Mouse (Mus musculus) midbrain, embryonic 14.5 days (tissue): Measurements from ENCODE around the gene Enc1. TPM values are rescaled to one million over a fixed set of nuclear protein-coding genes. Genes with fewer than 3 reads are reported as not detected.

Experiments used
- ATAC-seq: fragments of 200-750 bp; cut with Nextera tagmentation; 2 replicates; pipeline ENCODE4 v1.8.0; 2017; ENCODE audit warnings: moderate number of reproducible peaks, moderate library complexity; ENCODE audit not compliant: low FRiP score, low TSS enrichment
- DNase-seq: peaks from one replicate; pipeline ENCODE4 v3.0.0-alpha.2; 2015
- H3K27ac ChIP-seq: fragments of 300-500 bp; sonication (generic); replicated peaks from 2 replicates; pipeline ENCODE4 v1.5.1; 2014; ENCODE audit warnings: mild to moderate bottlenecking, low read depth, low read length, moderate library complexity
- H3K27me3 ChIP-seq: fragments of 300-500 bp; sonication (generic); 2 replicates; pipeline ENCODE4 v1.6.1; 2014; ENCODE audit warnings: low read length, control low read depth, mixed read lengths; ENCODE audit not compliant: control insufficient read depth, insufficient read depth
- H3K36me3 ChIP-seq: fragments of 300-500 bp; sonication (generic); 2 replicates; pipeline ENCODE4 v1.6.1; 2014; ENCODE audit warnings: low read length, control low read depth; ENCODE audit not compliant: control insufficient read depth, insufficient read depth
- H3K4me1 ChIP-seq: fragments of 300-500 bp; sonication (generic); 2 replicates; pipeline ENCODE4 v1.6.1; 2014; ENCODE audit warnings: mild to moderate bottlenecking, antibody characterized with exemption, low read length, control low read depth; ENCODE audit not compliant: control insufficient read depth, insufficient read depth
- H3K4me2 ChIP-seq: fragments of 300-500 bp; sonication (generic); 2 replicates; pipeline ENCODE4 v1.6.1; 2014; ENCODE audit warnings: mild to moderate bottlenecking, low read length, moderate library complexity
- H3K4me3 ChIP-seq: fragments of 300-500 bp; sonication (generic); replicated peaks from 2 replicates; pipeline ENCODE4 v1.5.1; 2014; ENCODE audit warnings: low read depth, low read length
- H3K9ac ChIP-seq: fragments of 300-500 bp; sonication (generic); replicated peaks from 2 replicates; pipeline ENCODE4 v1.6.1; 2014; ENCODE audit warnings: mild to moderate bottlenecking, low read length, moderate library complexity
- H3K9me3 ChIP-seq: fragments of 300-500 bp; sonication (generic); 2 replicates; pipeline ENCODE4 v1.6.1; 2016; ENCODE audit warnings: low read length, control low read depth, mixed read lengths; ENCODE audit not compliant: control insufficient read depth
- WGBS: fragments of 180-500 bp; shearing (Covaris S2); extraction: QIAGEN DNeasy Blood & Tissue Kit; methylation state at CpG from one replicate; pipeline ENCODE4 v1.1.7; 2014; 5-methylcytosine and 5-hydroxymethylcytosine counted together
- polyA plus RNA-seq: library from polyadenylated mRNA; unstranded; fragments of >200 nt; fragmentation: Nextera tagmentation; extraction: Ambion mirVana; gene quantifications from 2 replicates; pipeline ENCODE4 v1.2.1, GENCODE M21; 2014

Gene Enc1
- polyA plus RNA-seq, 1 experiment from 2014 or later: 94.2 TPM

- Histone ChIP-seq H3K27me3 (no peaks in the 10 kb centered on the region), H3K9me3 (no peaks in the 10 kb centered on the region), H3K27ac (peak overlapping the region; percentile 71; the same call in 1 of the 2 replicates), H3K4me2 (peak overlapping the region; percentile 89), H3K4me3 (no peak overlapping the region), H3K36me3 (peaks cover 45% of the 10 kb centered on the region), H3K9ac (no peak overlapping the region), H3K4me1 (peaks cover 91% of the 10 kb centered on the region)
- 13% methylated on average over 20 of the region's 20 CpGs for WGBS
- ATAC-seq (peak; percentile 51), DNase-seq (peak; percentile 79)
Observed at GRCm38 (mm10) chr13:97250551-97251380, 9.9 kb downstream of the Enc1 start.

GRCm38 (mm10) chr13:97251736-97252135 lies 10.8 kb downstream of the Enc1 start:
- DNase-seq (peak; percentile 45), ATAC-seq (no peak)
- no peak overlapping the region; the same call in 1 of the 2 replicates for H3K4me2 ChIP-seq
- peaks cover 90% of the 10 kb centered on the region for H3K4me1 ChIP-seq
- no peak overlapping the region for H3K4me3 ChIP-seq
- WGBS: 30% methylated on average over 7 of the region's 7 CpGs
- peak overlapping the region; percentile 71 for H3K27ac ChIP-seq
- H3K36me3 ChIP-seq: peaks cover 35% of the 10 kb centered on the region
- no peak overlapping the region for H3K9ac ChIP-seq
- no peaks in the 10 kb centered on the region for H3K27me3 ChIP-seq
- H3K9me3 ChIP-seq: no peaks in the 10 kb centered on the region

GRCm38 (mm10) chr13:97252469-97252868 lies 11.6 kb downstream of the Enc1 start:
- H3K4me2 ChIP-seq: no peak overlapping the region; the same call in 1 of the 2 replicates
- H3K9me3 ChIP-seq: no peaks in the 10 kb centered on the region
- H3K9ac ChIP-seq: no peak overlapping the region
- H3K4me1 ChIP-seq: peaks cover 89% of the 10 kb centered on the region
- peak overlapping the region; percentile 71 for H3K27ac ChIP-seq
- 6% methylated on average over 7 of the region's 7 CpGs for WGBS
- peak; percentile 41 for ATAC-seq
- DNase-seq: peak; percentile 87
- H3K4me3 ChIP-seq: no peak overlapping the region
- peaks cover 28% of the 10 kb centered on the region for H3K36me3 ChIP-seq
- H3K27me3 ChIP-seq: no peaks in the 10 kb centered on the region

- WGBS: 56% methylated on average over 6 of the region's 6 CpGs
- H3K27me3 ChIP-seq: no peaks in the 10 kb centered on the region
Observed at GRCm38 (mm10) chr13:97253418-97253981, 12.6 kb downstream of the Enc1 start.

GRCm38 (mm10) chr13:97253994-97254393 lies 13.1 kb downstream of the Enc1 start:
- Histone ChIP-seq H3K27me3 (no peaks in the 10 kb centered on the region), H3K27ac (no peak overlapping the region)

More at GRCm38 (mm10) chr13:97253418-97253981, 12.6 kb downstream of the Enc1 start:
- no peak overlapping the region for H3K4me2 ChIP-seq
- DNase-seq: no peak
- H3K4me1 ChIP-seq: peaks cover 79% of the 10 kb centered on the region
- H3K9ac ChIP-seq: no peak overlapping the region
- peaks cover 17% of the 10 kb centered on the region for H3K36me3 ChIP-seq
- no peak for ATAC-seq
- no peaks in the 10 kb centered on the region for H3K9me3 ChIP-seq
- H3K4me3 ChIP-seq: no peak overlapping the region
- no peak overlapping the region for H3K27ac ChIP-seq

GRCm38 (mm10) chr13:97254564-97255164 lies 13.8 kb downstream of the Enc1 start:
- Histone ChIP-seq H3K4me1 (peaks cover 72% of the 10 kb centered on the region), H3K9ac (no peak overlapping the region), H3K27ac (no peak overlapping the region), H3K9me3 (no peaks in the 10 kb centered on the region), H3K4me3 (no peak overlapping the region), H3K4me2 (no peak overlapping the region), H3K27me3 (no peaks in the 10 kb centered on the region), H3K36me3 (peaks cover 15% of the 10 kb centered on the region)
- ATAC-seq (no peak), DNase-seq (no peak)
- 71% methylated on average over 10 of the region's 10 CpGs for WGBS

More at GRCm38 (mm10) chr13:97253994-97254393, 13.1 kb downstream of the Enc1 start:
- DNase-seq (no peak), ATAC-seq (no peak)
- no peaks in the 10 kb centered on the region for H3K9me3 ChIP-seq
- no peak overlapping the region for H3K4me3 ChIP-seq
- peaks cover 15% of the 10 kb centered on the region for H3K36me3 ChIP-seq
- H3K4me2 ChIP-seq: no peak overlapping the region
- no peak overlapping the region for H3K9ac ChIP-seq
- H3K4me1 ChIP-seq: peaks cover 78% of the 10 kb centered on the region
- 92% methylated on average over 5 of the region's 5 CpGs for WGBS

GRCm38 (mm10) chr13:97255976-97256848 lies 15.3 kb downstream of the Enc1 start:
- DNase-seq (peak; percentile 69), ATAC-seq (peak; percentile 36; the same call in 1 of the 2 replicates)
- peaks cover 8% of the 10 kb centered on the region for H3K36me3 ChIP-seq
- no peak overlapping the region for H3K9ac ChIP-seq
- no peaks in the 10 kb centered on the region for H3K9me3 ChIP-seq
- no peak overlapping the region for H3K4me2 ChIP-seq
- H3K27me3 ChIP-seq: no peaks in the 10 kb centered on the region
- peak overlapping the region; percentile 54 for H3K27ac ChIP-seq
- WGBS: 10% methylated on average over 6 of the region's 6 CpGs
- H3K4me1 ChIP-seq: peaks cover 57% of the 10 kb centered on the region
- no peak overlapping the region for H3K4me3 ChIP-seq

- 26% methylated on average over 12 of the region's 12 CpGs for WGBS
- H3K9ac ChIP-seq: no peak overlapping the region
- H3K27ac ChIP-seq: peak overlapping the region; percentile 54
- H3K27me3 ChIP-seq: no peaks in the 10 kb centered on the region
- H3K4me1 ChIP-seq: peaks cover 50% of the 10 kb centered on the region
- DNase-seq: peak; percentile 74
- peaks cover under 1% of the 10 kb centered on the region; the same call in 1 of the 2 replicates for H3K36me3 ChIP-seq
- no peak overlapping the region for H3K4me3 ChIP-seq
- 0 out of 2 replicates have a peak, but pooled peaks have one; percentile 2 for ATAC-seq
- no peaks in the 10 kb centered on the region for H3K9me3 ChIP-seq
- H3K4me2 ChIP-seq: no peak overlapping the region
Observed at GRCm38 (mm10) chr13:97256849-97257379, 16.0 kb downstream of the Enc1 start.
